Comparison of ENCODE assay signal across 8 mouse cellular contexts in the genomic region with DNA sequence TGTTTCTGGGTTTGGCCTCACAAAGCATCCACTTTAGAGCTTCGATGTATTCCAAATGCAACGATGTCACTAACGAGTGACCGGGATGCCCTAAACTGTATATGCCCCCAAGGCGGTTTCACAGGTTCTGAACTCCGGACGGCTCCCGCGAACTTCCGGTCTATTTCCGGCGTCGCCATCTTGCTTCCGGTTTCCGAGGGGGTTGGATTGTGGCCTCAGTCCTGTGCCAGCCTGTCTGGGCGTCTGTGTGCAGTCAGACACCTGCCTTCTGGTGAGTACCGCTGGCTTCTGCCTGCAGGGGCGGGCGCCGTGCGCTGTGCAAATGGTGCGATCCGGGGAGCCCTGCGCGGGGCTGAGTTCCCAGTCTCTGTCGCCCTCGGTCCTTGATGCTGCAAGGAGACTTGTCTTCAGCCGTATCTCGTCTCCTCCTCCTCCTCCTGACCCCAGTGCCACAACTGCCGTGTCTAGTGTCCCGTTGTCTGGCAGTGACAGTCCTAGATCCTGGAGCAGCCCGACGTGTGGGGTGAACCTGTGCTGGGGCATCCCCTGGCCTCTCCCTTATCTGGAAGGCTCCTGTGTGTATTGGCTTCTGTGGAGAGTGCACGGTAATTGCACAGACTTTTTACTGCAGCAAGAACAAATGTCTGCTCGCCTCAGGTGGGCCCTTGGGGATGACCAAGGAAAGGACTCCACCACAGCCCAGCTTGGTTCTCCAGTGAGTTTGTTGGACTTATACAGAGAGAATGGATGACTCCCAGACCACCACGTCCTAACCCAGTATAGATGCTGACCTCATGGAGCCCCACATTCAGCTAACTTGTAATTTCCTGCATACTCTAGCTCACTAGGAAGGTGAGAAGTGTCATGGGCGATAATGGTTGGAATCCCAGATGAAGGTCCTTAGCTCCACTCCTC. TPM values are rescaled to one million over a fixed set of nuclear protein-coding genes. Genes with fewer than 3 reads are reported as not detected.
DNase-seq lines count a peak whose midpoint lies in the region; ATAC-seq lines count a peak whose summit lies in the region.

A gene (plus strand): TSS at position 178 of the 915 bp plus-strand sequence.

- 3% methylated on average over 37 of the region's 37 CpGs for WGBS in intestine, embryonic 15.5 days
- 5% methylated on average over 37 of the region's 37 CpGs for WGBS in midbrain, embryonic 10.5 days

- no peaks in the 10 kb centered on the region for H3K36me3 ChIP-seq in intestine, embryonic 15.5 days
- peaks cover 31% of the 10 kb centered on the region for H3K36me3 ChIP-seq in midbrain, embryonic 10.5 days

- peaks cover 11% of the 10 kb centered on the region; the same call in 1 of the 2 replicates for H3K4me1 ChIP-seq in intestine, embryonic 15.5 days (replicated peaks)
- H3K4me1 ChIP-seq in midbrain, embryonic 10.5 days, result peaks cover 15% of the 10 kb centered on the region

- ATAC-seq in intestine, embryonic 15.5 days, result peak; percentile 95

- DNase-seq in adrenal gland, postnatal 10 days, result peak; percentile 87
- peak; percentile 61 for DNase-seq in embryo, embryonic 11.5 days (ENCODE audit: low read depth, low spot score)
- peak; percentile 54 to 73 for DNase-seq in gastrocnemius, postnatal 4 days (ENCODE audit: low spot score in 2 of 2)
- DNase-seq in left cerebral cortex, postnatal 36 days (ENCODE audit: low spot score in 2 of 2), result peak; percentile 81 to 82
- peak; percentile 85 for DNase-seq in midbrain, embryonic 10.5 days (ENCODE audit: low spot score)
- DNase-seq in right cerebral cortex, postnatal 36 days (ENCODE audit: low spot score in 2 of 2), result peak; percentile 72 to 77
- DNase-seq in urinary bladder, postnatal 4 days (ENCODE audit: low spot score in 2 of 2), result peak; percentile 73 to 76

- no peaks in the 10 kb centered on the region for H3K9me3 ChIP-seq in intestine, embryonic 15.5 days
- H3K9me3 ChIP-seq in midbrain, embryonic 10.5 days (replicated peaks), result no peaks in the 10 kb centered on the region

- peak within 1 kb of the TSS; percentile 90 for H3K27ac ChIP-seq in intestine, embryonic 15.5 days
- peak within 1 kb of the TSS; percentile 93 for H3K27ac ChIP-seq in midbrain, embryonic 10.5 days (replicated peaks)

- H3K4me2 ChIP-seq in intestine, embryonic 15.5 days (replicated peaks), result peak within 1 kb of the TSS; percentile 74

- H3K4me3 ChIP-seq in intestine, embryonic 15.5 days (replicated peaks), result peak within 1 kb of the TSS; percentile 80
- peak within 1 kb of the TSS; percentile 94 for H3K4me3 ChIP-seq in midbrain, embryonic 10.5 days

- H3K9ac ChIP-seq in intestine, embryonic 15.5 days, result peak within 1 kb of the TSS; percentile 74

- H3K27me3 ChIP-seq in intestine, embryonic 15.5 days (replicated peaks), result no peaks in the 10 kb centered on the region
- H3K27me3 ChIP-seq in midbrain, embryonic 10.5 days (ENCODE audit: low read depth, poor library complexity, severe bottlenecking), result no peaks in the 10 kb centered on the region

- intact Hi-C loops in left cerebral cortex, postnatal 36 days (cut with DNase I), result no loop called here

RNA-seq across cellular contexts. Expression of the gene that starts here (rescaled TPM):
- total RNA-seq in adrenal gland, postnatal 10 days (2021), result 1 to 10 TPM; 5.5 to 8.2 TPM
- 1 to 10 TPM; 3.2 to 3.6 TPM for total RNA-seq in gastrocnemius, postnatal 4 days (2021)
- polyA plus RNA-seq in intestine, embryonic 15.5 days (2015; fragmentation: Nextera tagmentation; extraction: Ambion mirVana), result 6.1 and 7.3 TPM in 2 replicates
- total RNA-seq in left cerebral cortex, postnatal 36 days (2021), result 10 to 100 TPM in 1 of 2 experiments, 1 to 10 TPM in 1; 9.6 to 10.9 TPM
- 11.2 and 12.5 TPM in 2 replicates for polyA plus RNA-seq in midbrain, embryonic 10.5 days (2016; fragmentation: Nextera tagmentation; extraction: Ambion mirVana)

Comparison
In these comparisons a context has a peak if more than half of its experiments do, and no peak if none do; other contexts are left out.
1. Peak in every context shown above with its lines: DNase-seq, ATAC-seq, H3K4me3 ChIP-seq and H3K27ac ChIP-seq.